Mouse (Mus musculus) heart, adult 9 months (tissue): ENCODE measurements at regions not wholly inside any gene's neighbourhood (a gene's known extent, or its start where the extent isn't known, plus 50 kb on each side); places are given as distances from the start of the nearest gene placed in this dataset.

ENCODE experiments used
- DNase-seq, 2 experiments: peaks; one replicate each; pipeline ENCODE4 v3.0.0; 2022; ENCODE audit warnings: low spot score in 2 of 2

GRCm38 (mm10) chr6:93140331-93140731, 197.0 kb upstream of the Adamts9 start:
- peak; percentile 16 to 25 for DNase-seq

- DNase-seq = no peak
Observed at GRCm38 (mm10) chr6:93133940-93134339, 190.6 kb upstream of the Adamts9 start.

GRCm38 (mm10) chr6:93130946-93131685, 187.8 kb upstream of the Adamts9 start:
- no peak for DNase-seq

- DNase-seq = no peak
Observed at GRCm38 (mm10) chr6:93119482-93119881, 176.2 kb upstream of the Adamts9 start.

- no peak for DNase-seq
Observed at GRCm38 (mm10) chr6:93113361-93113760, 170.1 kb upstream of the Adamts9 start.

GRCm38 (mm10) chr6:93094730-93095360, 151.6 kb upstream of the Adamts9 start:
- no peak for DNase-seq

- DNase-seq = no peak
Observed at GRCm38 (mm10) chr6:93093770-93094169, 150.5 kb upstream of the Adamts9 start.

GRCm38 (mm10) chr6:93087329-93087728, 144.0 kb upstream of the Adamts9 start:
- no peak for DNase-seq

GRCm38 (mm10) chr6:93084286-93084685, 141.0 kb upstream of the Adamts9 start:
- DNase-seq = no peak

- DNase-seq = no peak
Observed at GRCm38 (mm10) chr6:93083716-93084115, 140.4 kb upstream of the Adamts9 start.

GRCm38 (mm10) chr6:93082205-93082604, 138.9 kb upstream of the Adamts9 start:
- no peak for DNase-seq

GRCm38 (mm10) chr6:93076681-93077080, 133.4 kb upstream of the Adamts9 start:
- no peak for DNase-seq

- DNase-seq = peak in 1 of 2 experiments; percentile 6
Observed at GRCm38 (mm10) chr6:93075867-93076266, 132.6 kb upstream of the Adamts9 start.

GRCm38 (mm10) chr6:93075011-93075410, 131.7 kb upstream of the Adamts9 start:
- peak in 1 of 2 experiments; percentile 31 for DNase-seq

- no peak for DNase-seq
Observed at GRCm38 (mm10) chr6:93070916-93071315, 127.6 kb upstream of the Adamts9 start.

GRCm38 (mm10) chr6:93067808-93068207, 124.5 kb upstream of the Adamts9 start:
- no peak for DNase-seq

- DNase-seq = no peak
Observed at GRCm38 (mm10) chr6:93066553-93067376, 123.5 kb upstream of the Adamts9 start.

- DNase-seq = peak; percentile 69 to 71
Observed at GRCm38 (mm10) chr6:93065917-93066552, 122.7 kb upstream of the Adamts9 start.

GRCm38 (mm10) chr6:93065366-93065765, 122.1 kb upstream of the Adamts9 start:
- DNase-seq = peak in 1 of 2 experiments; percentile 26

GRCm38 (mm10) chr6:93064366-93064765, 121.1 kb upstream of the Adamts9 start:
- no peak for DNase-seq

- no peak for DNase-seq
Observed at GRCm38 (mm10) chr6:93061741-93062140, 118.4 kb upstream of the Adamts9 start.

GRCm38 (mm10) chr6:93045524-93045923, 102.2 kb upstream of the Adamts9 start:
- no peak for DNase-seq
